Mouse (Mus musculus) forebrain, embryonic 14.5 days (tissue): ENCODE measurements around the gene Hils1. TPM values are rescaled to one million over a fixed set of nuclear protein-coding genes. Genes with fewer than 3 reads are reported as not detected.

Experiments used
- ATAC-seq: fragments of 200-750 bp; cut with Nextera tagmentation; 2 replicates; pipeline ENCODE4 v1.8.0; 2017; ENCODE audit warnings: mild to moderate bottlenecking, moderate library complexity
- DNase-seq: peaks from one replicate; pipeline ENCODE4 v3.0.0-alpha.2; 2015; ENCODE audit warnings: low spot score
- H3K27ac ChIP-seq: fragments of 300-500 bp; sonication (generic); 2 replicates; pipeline ENCODE4 v1.5.1; 2014; ENCODE audit warnings: low read depth, mild to moderate bottlenecking, control low read depth, low read length, moderate library complexity
- H3K27me3 ChIP-seq: fragments of 300-500 bp; sonication (generic); replicated peaks from 2 replicates; pipeline ENCODE4 v1.6.1; 2014; ENCODE audit warnings: low read length, control low read depth, mixed read lengths; ENCODE audit not compliant: control insufficient read depth, insufficient read depth
- H3K36me3 ChIP-seq: fragments of 300-500 bp; sonication (generic); 2 replicates; pipeline ENCODE4 v1.6.1; 2014; ENCODE audit warnings: low read length, control low read depth; ENCODE audit not compliant: control insufficient read depth, insufficient read depth
- H3K4me1 ChIP-seq: fragments of 300-500 bp; sonication (generic); 2 replicates; pipeline ENCODE4 v1.6.1; 2014; ENCODE audit warnings: antibody characterized with exemption, low read length, control low read depth; ENCODE audit not compliant: control insufficient read depth, insufficient read depth
- H3K4me2 ChIP-seq: fragments of 300-500 bp; sonication (generic); 2 replicates; pipeline ENCODE4 v1.6.1; 2014; ENCODE audit warnings: mild to moderate bottlenecking, control low read depth, low read length
- H3K4me3 ChIP-seq: fragments of 300-500 bp; sonication (generic); 2 replicates; pipeline ENCODE4 v1.5.1; 2014; ENCODE audit warnings: low read depth, low read length, control low read depth
- H3K9ac ChIP-seq: fragments of 300-500 bp; sonication (generic); 2 replicates; pipeline ENCODE4 v1.6.1; 2014; ENCODE audit warnings: mild to moderate bottlenecking, low read length, control low read depth, moderate library complexity
- H3K9me3 ChIP-seq: fragments of 300-500 bp; sonication (generic); replicated peaks from 2 replicates; pipeline ENCODE4 v1.6.1; 2016; ENCODE audit warnings: low read length, control low read depth, mixed read lengths; ENCODE audit not compliant: control insufficient read depth
- WGBS: fragments of 180-500 bp; shearing (Covaris S2); extraction: QIAGEN DNeasy Blood & Tissue Kit; methylation state at CpG from one replicate; pipeline ENCODE4 v1.1.7; 2014; 5-methylcytosine and 5-hydroxymethylcytosine counted together
- polyA plus RNA-seq: library from polyadenylated mRNA; unstranded; fragments of >200 nt; fragmentation: Nextera tagmentation; extraction: Ambion mirVana; gene quantifications from 2 replicates; pipeline ENCODE4 v1.2.1, GENCODE M21; 2014

Gene Hils1
- polyA plus RNA-seq, 1 experiment from 2014 or later: not detected

GRCm38 (mm10) chr11:94941776-94942175 lies 25.6 kb upstream of the Hils1 start:
- H3K4me3 ChIP-seq: no peak overlapping the region
- WGBS: 86% methylated on average over 8 of the region's 8 CpGs

GRCm38 (mm10) chr11:94942282-94943023 lies 24.9 kb upstream of the Hils1 start:
- Histone ChIP-seq H3K27me3 (peaks cover 19% of the 10 kb centered on the region), H3K36me3 (no peaks in the 10 kb centered on the region), H3K9me3 (no peaks in the 10 kb centered on the region), H3K27ac (no peak overlapping the region), H3K4me3 (no peak overlapping the region), H3K4me1 (peaks cover 5% of the 10 kb centered on the region), H3K9ac (no peak overlapping the region), H3K4me2 (no peak overlapping the region)
- ATAC-seq (no peak), DNase-seq (no peak)
- 54% methylated on average over 13 of the region's 13 CpGs for WGBS

More at GRCm38 (mm10) chr11:94941776-94942175, 25.6 kb upstream of the Hils1 start:
- ATAC-seq (no peak), DNase-seq (no peak)
- Histone ChIP-seq H3K36me3 (no peaks in the 10 kb centered on the region), H3K9me3 (no peaks in the 10 kb centered on the region), H3K27ac (no peak overlapping the region), H3K9ac (no peak overlapping the region), H3K4me1 (peaks cover 8% of the 10 kb centered on the region), H3K27me3 (peaks cover 20% of the 10 kb centered on the region), H3K4me2 (no peak overlapping the region)

- WGBS: 81% methylated on average over 15 of the region's 15 CpGs
- Histone ChIP-seq H3K27me3 (peaks cover 15% of the 10 kb centered on the region), H3K27ac (no peak overlapping the region), H3K36me3 (no peaks in the 10 kb centered on the region), H3K9ac (no peak overlapping the region), H3K4me1 (no peaks in the 10 kb centered on the region), H3K9me3 (no peaks in the 10 kb centered on the region), H3K4me2 (no peak overlapping the region), H3K4me3 (no peak overlapping the region)
- ATAC-seq (no peak), DNase-seq (no peak)
Measured at GRCm38 (mm10) chr11:94943054-94943453, 24.3 kb upstream of the Hils1 start.

GRCm38 (mm10) chr11:94944295-94944694 lies 23.1 kb upstream of the Hils1 start:
- H3K36me3 ChIP-seq: no peaks in the 10 kb centered on the region
- DNase-seq (no peak), ATAC-seq (no peak)
- WGBS: 20% methylated on average over 8 of the region's 8 CpGs
- no peaks in the 10 kb centered on the region for H3K9me3 ChIP-seq
- H3K4me1 ChIP-seq: no peaks in the 10 kb centered on the region
- 0 out of 2 replicates have a peak, but pooled peaks cover 3% of the 10 kb centered on the region for H3K27me3 ChIP-seq
- no peak overlapping the region for H3K4me3 ChIP-seq
- no peak overlapping the region for H3K9ac ChIP-seq
- H3K4me2 ChIP-seq: no peak overlapping the region
- H3K27ac ChIP-seq: no peak overlapping the region

DNA sequence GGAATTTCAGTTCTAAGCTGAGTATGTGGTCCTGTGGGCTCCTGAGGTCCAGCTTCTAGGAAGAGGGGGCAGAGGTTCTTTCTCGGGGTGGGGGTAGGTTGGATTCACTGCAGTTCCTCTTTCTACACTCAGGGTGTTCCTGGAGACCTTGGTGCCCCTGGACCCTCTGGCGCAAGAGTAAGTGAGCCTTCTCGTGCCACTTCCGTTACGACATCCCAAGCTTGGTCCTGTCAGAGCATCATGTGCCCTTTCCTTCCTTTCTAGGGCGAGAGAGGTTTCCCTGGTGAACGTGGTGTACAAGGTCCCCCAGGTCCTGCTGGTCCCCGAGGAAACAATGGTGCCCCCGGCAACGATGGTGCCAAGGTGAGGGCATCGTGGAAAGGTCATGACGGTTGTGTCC lies 22.2 kb upstream of the Hils1 start:
- no peak for DNase-seq

DNA sequence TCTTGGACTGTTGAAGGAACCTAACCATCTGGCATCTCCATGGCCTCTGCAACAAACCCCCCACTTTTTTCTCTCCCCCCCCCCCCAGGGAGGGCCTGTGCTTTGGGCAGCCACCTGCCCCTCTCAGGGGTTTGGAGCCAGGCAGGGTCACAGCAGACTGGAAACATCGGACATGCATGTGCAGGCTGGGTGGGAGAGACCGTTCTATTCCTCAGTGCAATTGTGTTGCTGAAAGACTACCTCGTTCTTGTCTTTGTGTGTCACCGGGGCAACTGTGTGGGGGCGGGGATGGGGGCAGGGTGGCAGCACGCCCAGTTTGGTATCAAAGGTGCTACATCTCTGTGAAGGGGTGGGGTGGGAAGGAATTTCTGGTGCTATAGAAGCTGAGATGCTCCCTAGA lies 15.2 kb upstream of the Hils1 start:
- Histone ChIP-seq H3K4me1 (peaks cover 7% of the 10 kb centered on the region), H3K27me3 (no peaks in the 10 kb centered on the region), H3K36me3 (no peaks in the 10 kb centered on the region), H3K9ac (0 out of 2 replicates have a peak overlapping the region, but pooled peaks have one; percentile 25), H3K9me3 (no peaks in the 10 kb centered on the region), H3K4me2 (0 out of 2 replicates have a peak overlapping the region, but pooled peaks have one; percentile 5), H3K27ac (peak overlapping the region; percentile 64; the same call in 1 of the 2 replicates), H3K4me3 (no peak overlapping the region)
- ATAC-seq: peak; percentile 67
- WGBS: 3% methylated on average over 6 of the region's 6 CpGs
- peak; percentile 63 for DNase-seq

More for the DNA sequence above, 22.2 kb upstream of the Hils1 start:
- Histone ChIP-seq H3K4me3 (no peak overlapping the region), H3K9me3 (no peaks in the 10 kb centered on the region), H3K4me1 (no peaks in the 10 kb centered on the region), H3K27ac (no peak overlapping the region), H3K4me2 (no peak overlapping the region), H3K27me3 (0 out of 2 replicates have a peak, but pooled peaks cover 3% of the 10 kb centered on the region), H3K9ac (no peak overlapping the region), H3K36me3 (no peaks in the 10 kb centered on the region)
- no peak for ATAC-seq
- 90% methylated on average over 12 of the region's 12 CpGs for WGBS

DNA sequence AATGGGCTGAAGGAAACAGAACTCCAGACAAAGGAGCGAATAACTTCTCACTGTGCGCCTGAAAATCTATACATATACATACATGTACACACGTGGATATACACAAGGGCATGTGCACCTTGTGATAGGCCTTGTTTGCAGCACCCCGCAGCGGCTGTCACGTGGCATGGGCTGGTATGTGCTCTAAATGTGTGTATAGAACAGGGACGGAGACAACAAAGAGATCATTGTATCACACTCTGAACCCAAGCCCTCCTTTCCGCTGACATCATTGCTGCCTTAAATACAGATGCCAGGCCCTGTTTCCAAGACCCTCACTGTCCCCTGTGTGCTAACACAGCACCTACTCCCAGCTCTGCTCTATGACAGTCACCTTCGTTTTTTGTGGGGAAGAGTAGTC lies 12.3 kb upstream of the Hils1 start:
- peak; percentile 62 for ATAC-seq
- no peaks in the 10 kb centered on the region for H3K36me3 ChIP-seq

GRCm38 (mm10) chr11:94957693-94958064 lies 9.7 kb upstream of the Hils1 start:
- H3K4me1 ChIP-seq: no peaks in the 10 kb centered on the region; the same call in 1 of the 2 replicates
- H3K9ac ChIP-seq: no peak overlapping the region
- 88% methylated on average over 9 of the region's 9 CpGs for WGBS
- no peak overlapping the region for H3K4me2 ChIP-seq
- no peaks in the 10 kb centered on the region for H3K36me3 ChIP-seq
- H3K27ac ChIP-seq: peak overlapping the region; percentile 44
- DNase-seq: no peak
- H3K9me3 ChIP-seq: no peaks in the 10 kb centered on the region
- no peak overlapping the region for H3K4me3 ChIP-seq
- no peaks in the 10 kb centered on the region for H3K27me3 ChIP-seq
- no peak; the same call in 1 of the 2 replicates for ATAC-seq

More for the DNA sequence above, 12.3 kb upstream of the Hils1 start:
- Histone ChIP-seq H3K4me2 (peak overlapping the region; percentile 26; the same call in 1 of the 2 replicates), H3K9ac (no peak overlapping the region), H3K27me3 (no peaks in the 10 kb centered on the region), H3K27ac (no peak overlapping the region), H3K4me3 (no peak overlapping the region), H3K9me3 (no peaks in the 10 kb centered on the region), H3K4me1 (peaks cover 7% of the 10 kb centered on the region)
- peak; percentile 62 for DNase-seq
- WGBS: 34% methylated on average over 9 of the region's 9 CpGs
